Mouse (Mus musculus) G1E-ER4 (cell line): ENCODE data around the gene Icmt. TPM values are rescaled to one million over a fixed set of nuclear protein-coding genes. Genes with fewer than 3 reads are reported as not detected.

Experiments used
- GATA1 ChIP-seq: IDR thresholded peaks from one replicate; pipeline ENCODE4 v1.8.0; 2012; ENCODE audit warnings: low read length, inconsistent platforms
- polyA plus RNA-seq: library from polyadenylated mRNA; stranded (reverse); fragments of >175 nt; gene quantifications from 2 replicates; pipeline ENCODE4 v1.2.3, GENCODE M21; 2012

Icmt gene
- polyA plus RNA-seq, 1 experiment = 30.0 TPM

DNA sequence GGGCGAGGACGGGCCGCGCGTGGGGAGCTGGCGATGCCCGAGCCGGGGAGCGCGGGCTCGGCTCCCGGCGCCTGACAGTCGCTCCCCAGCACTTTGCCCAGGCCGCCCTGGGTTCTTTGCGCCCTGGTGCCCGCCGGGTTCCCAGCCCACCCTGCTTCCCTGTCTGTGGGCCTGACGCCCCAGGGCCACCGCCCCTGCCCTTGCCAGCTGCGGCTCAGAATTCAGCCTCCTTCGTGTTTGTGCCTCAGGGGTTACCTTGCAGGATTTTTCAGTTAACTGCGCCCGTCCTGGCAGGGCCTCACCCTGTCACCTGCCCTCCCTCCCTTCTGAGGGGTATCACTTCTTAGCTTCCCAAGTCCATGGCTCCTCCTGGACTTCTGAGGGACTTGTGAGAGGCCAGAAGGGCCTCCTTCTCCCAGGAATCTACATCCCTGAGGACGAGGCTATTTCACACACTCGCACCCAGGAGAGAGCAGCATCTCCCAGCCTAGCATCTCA is 42.3 kb downstream of the Icmt start:
- no peak for TF ChIP-seq GATA1

- no peak for TF ChIP-seq GATA1
These were observed 43.7 kb downstream of the Icmt start for GRCm38 (mm10) chr4:152340584-152341284.

DNA sequence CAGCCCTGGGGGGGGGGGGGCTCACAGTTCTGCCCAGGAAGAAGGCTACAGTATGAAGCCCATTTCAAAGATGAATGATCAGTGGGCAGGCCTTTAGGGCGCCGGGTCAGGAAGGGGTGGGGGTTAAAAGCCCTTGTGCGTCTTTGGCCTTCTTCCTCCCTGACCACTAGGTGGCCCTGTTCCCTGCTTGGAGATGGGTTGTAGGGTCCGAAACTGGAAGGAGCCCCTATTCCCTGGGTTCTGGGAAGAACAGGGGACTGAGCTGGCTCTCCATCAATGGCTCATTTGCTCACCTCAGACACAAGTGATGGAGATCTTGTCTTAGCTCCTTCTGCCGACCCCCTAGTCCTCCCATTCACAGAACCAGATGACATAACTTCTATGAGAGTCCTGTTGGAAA is 46.3 kb downstream of the Icmt start:
- TF ChIP-seq GATA1 = no peak

DNA sequence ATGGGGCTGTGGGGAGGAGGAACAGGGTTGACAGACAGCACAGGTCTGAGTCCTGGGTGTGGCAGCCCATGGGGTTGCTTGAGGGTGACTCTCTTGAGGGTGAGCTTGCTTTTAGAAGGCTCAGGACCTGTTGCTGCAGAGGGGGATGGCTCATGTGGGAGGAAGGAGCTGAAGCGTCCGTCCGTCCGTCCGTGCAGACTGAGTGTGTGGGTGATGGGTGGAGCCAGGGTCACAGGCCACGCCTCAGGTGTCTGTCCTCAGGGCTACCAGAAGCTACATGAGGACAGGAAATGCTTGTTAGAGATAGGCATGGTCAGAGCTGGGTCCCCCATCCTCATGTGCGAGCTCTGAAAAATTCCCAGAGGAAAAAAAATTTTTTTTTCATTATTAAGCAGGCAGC is 47.6 kb downstream of the Icmt start:
- no peak for TF ChIP-seq GATA1

DNA sequence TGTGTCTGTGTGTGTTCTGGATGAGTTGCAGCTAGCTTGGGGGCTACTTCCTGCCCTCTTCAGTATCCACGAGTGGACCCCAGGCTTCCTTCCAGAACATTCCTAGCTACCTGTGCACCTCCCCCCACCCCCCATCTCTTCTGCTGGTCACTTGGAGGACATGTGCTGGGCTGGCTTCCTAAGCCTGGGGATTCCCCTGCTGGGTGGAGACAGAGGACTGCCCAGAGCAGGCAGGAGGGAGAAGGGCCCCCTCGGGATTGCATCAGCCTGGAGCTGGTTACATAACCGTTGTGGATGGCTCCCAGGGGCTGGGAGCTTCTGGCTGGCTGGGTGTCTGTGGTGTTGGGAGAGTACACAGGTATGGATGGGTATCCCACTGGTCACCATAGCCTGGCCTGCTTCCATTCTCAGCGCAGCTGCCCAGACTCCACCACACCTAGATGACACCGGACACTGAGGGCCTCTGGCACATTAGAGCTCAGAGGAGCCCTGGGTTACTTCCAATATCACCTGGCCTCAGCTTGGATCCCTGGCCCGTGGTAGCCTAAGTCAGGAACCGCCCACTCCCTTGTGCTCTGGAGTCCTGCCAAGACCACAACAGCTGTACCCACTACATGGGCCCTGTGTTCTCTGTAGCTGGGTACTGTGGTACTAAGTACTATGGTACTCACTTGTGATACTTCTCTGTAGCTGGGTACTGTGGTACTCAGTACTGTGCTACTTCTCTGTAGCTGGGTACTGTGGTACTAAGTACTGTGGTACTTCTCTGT is 48.3 kb downstream of the Icmt start:
- no peak for TF ChIP-seq GATA1

- no peak for TF ChIP-seq GATA1
These were observed 52.9 kb downstream of the Icmt start for GRCm38 (mm10) chr4:152349837-152350381.

DNA sequence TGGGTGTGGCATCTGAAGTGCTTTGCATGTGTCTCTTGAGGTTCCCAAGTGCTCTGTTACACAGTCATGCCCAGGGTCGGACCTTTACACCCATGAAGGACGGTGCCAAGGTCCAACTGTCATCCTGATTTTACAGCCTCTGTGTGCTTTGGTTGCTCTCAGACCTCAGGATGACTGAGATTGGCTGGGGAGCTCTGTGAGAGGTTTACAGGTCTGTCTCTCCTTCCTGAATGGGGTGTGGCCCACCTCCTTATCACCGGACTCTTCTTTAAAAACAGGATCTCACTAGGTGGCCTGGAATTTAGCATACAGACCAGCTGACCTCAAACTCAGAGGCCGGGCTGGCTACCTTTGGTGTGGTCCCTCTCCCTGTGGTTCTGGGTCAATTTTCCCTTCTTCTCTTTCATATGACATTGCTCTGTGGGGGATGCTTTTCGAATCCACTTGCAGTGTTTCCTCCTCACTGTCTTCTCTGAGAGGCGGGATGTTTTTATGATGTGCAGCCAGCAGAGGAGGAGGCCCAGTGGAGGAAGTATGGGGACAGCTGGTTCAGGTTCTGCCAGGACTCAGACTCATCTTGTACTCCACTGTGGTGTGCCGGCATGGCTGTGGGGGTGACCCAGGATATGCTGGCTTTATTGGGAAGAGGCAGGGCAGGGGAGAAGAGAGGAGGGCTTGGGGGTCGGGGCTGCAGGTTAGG is 53.8 kb downstream of the Icmt start:
- TF ChIP-seq GATA1 = no peak

GRCm38 (mm10) chr4:152351422-152352305 is 54.6 kb downstream of the Icmt start:
- TF ChIP-seq GATA1 = no peak

DNA sequence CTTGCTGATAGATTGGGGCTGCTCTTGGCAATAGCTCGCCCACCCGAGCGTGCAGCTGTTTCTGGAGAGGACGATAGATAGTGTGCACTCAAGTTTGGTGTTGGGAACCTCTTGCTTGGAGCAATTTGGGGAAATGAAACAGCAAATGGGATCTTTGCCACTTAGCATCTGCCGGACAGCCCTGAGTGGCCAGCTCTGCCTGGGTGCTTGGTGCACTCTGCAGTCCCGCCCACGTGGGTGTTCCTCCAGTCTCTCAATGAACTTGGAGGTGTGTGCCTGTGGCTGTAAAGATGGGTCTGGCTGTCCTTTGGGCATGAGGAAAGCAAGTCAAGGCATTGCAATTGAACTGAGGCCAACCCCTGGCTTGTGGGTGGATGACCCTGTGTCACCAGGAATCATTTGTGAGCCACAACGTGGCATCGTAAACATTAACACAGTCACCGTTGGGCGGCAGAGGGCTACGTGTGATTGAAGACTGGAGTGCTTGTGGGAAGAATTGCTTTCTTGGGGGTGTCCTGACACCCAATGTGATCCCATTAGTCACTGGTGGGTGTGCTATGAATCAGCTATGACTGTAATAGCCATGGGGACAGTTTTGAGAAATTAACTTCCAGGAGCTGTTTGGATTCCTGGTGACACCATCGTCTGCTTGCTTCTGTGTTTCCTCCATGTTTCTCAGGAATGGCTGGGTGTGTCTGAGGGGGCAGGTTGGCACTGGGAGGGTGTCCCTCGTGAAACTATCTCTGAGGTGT is 57.0 kb downstream of the Icmt start:
- TF ChIP-seq GATA1 = no peak

GRCm38 (mm10) chr4:152355672-152356071 is 58.6 kb downstream of the Icmt start:
- TF ChIP-seq GATA1 = no peak

Other genes with a start within 250 kb of the Icmt start
- gene Plekhg5, start 224.7 kb upstream of the Icmt start, polyA plus RNA-seq = 24.4 and 28.5 TPM in 2 replicates
- gene Tnfrsf25, start 181.3 kb upstream of the Icmt start, polyA plus RNA-seq = 0.15 and 0.27 TPM in 2 replicates
- gene Espn, start 144.9 kb upstream of the Icmt start, polyA plus RNA-seq = 72.2 and 97.9 TPM in 2 replicates
- 0.14 and 0.15 TPM in 2 replicates for gene Hes2, start 138.4 kb upstream of the Icmt start, polyA plus RNA-seq
- gene Acot7, start 119.1 kb upstream of the Icmt start, polyA plus RNA-seq = 28.6 and 39.4 TPM in 2 replicates
- gene Gpr153, start 23.0 kb upstream of the Icmt start, polyA plus RNA-seq = 0.11 and 0.15 TPM in 2 replicates
- 0.05 and 0.06 TPM in 2 replicates for gene Hes3, start 5.6 kb upstream of the Icmt start, polyA plus RNA-seq
- not detected in 2 replicates for gene Rnf207, start 21.8 kb downstream of the Icmt start, polyA plus RNA-seq
- gene Rpl22, start 28.5 kb downstream of the Icmt start, polyA plus RNA-seq = 40.4 and 67.9 TPM in 2 replicates
- gene Chd5, start 41.4 kb downstream of the Icmt start, polyA plus RNA-seq = 0.04 TPM in 2 replicates
- gene Nphp4, start 179.5 kb downstream of the Icmt start, polyA plus RNA-seq = not detected in 2 replicates
- gene Kcnab2, start 180.6 kb downstream of the Icmt start, polyA plus RNA-seq = not detected in 2 replicates